Mouse (Mus musculus) liver, embryonic 16.5 days (tissue): Measurements from ENCODE around the gene Ddx42. TPM values are rescaled to one million over a fixed set of nuclear protein-coding genes. Genes with fewer than 3 reads are reported as not detected.
"Not testable (repeated sequence)": the region's sequence is repeated elsewhere in the genome, so short reads cannot be mapped to it uniquely, and the experiment has no call there.

Source experiments
- ATAC-seq: fragments of 200-750 bp; cut with Nextera tagmentation; 2 replicates; pipeline ENCODE4 v1.8.0; 2017; ENCODE audit warnings: low read depth, mild to moderate bottlenecking, moderate number of reproducible peaks, moderate library complexity
- H3K27ac ChIP-seq: fragments of 300-500 bp; sonication (generic); 2 replicates; pipeline ENCODE4 v1.5.1; 2014; ENCODE audit warnings: mild to moderate bottlenecking, low read length
- H3K27me3 ChIP-seq: fragments of 300-500 bp; sonication (generic); 2 replicates; pipeline ENCODE4 v1.6.1; 2014; ENCODE audit warnings: low read depth, low read length, mixed read lengths; ENCODE audit not compliant: control insufficient read depth, insufficient read depth
- H3K36me3 ChIP-seq: fragments of 300-500 bp; sonication (generic); 2 replicates; pipeline ENCODE4 v1.6.1; 2014; ENCODE audit warnings: mild to moderate bottlenecking; ENCODE audit not compliant: control insufficient read depth, insufficient read depth
- H3K4me1 ChIP-seq: fragments of 300-500 bp; sonication (generic); 2 replicates; pipeline ENCODE4 v1.6.1; 2014; ENCODE audit warnings: low read depth, low read length, mixed read lengths; ENCODE audit not compliant: control insufficient read depth
- H3K4me2 ChIP-seq: fragments of 300-500 bp; sonication (generic); 2 replicates; pipeline ENCODE4 v1.6.1; 2014; ENCODE audit warnings: low read depth, low read length, mixed read lengths
- H3K4me3 ChIP-seq: fragments of 300-500 bp; sonication (generic); 2 replicates; pipeline ENCODE4 v1.5.1; 2014; ENCODE audit warnings: low read depth, mild to moderate bottlenecking, low read length
- H3K9ac ChIP-seq: fragments of 300-500 bp; sonication (generic); 2 replicates; pipeline ENCODE4 v1.6.1; 2014; ENCODE audit warnings: low read depth, low read length
- H3K9me3 ChIP-seq: fragments of 300-500 bp; sonication (generic); replicated peaks from 2 replicates; pipeline ENCODE4 v1.6.1; 2016; ENCODE audit warnings: low read length; ENCODE audit not compliant: control insufficient read depth
- WGBS: fragments of 180-500 bp; shearing (Covaris S2); extraction: QIAGEN DNeasy Blood & Tissue Kit; methylation state at CpG from one replicate; pipeline ENCODE4 v1.1.7; 2014; ENCODE audit not compliant: insufficient replicate concordance; 5-methylcytosine and 5-hydroxymethylcytosine counted together
- polyA plus RNA-seq: library from polyadenylated mRNA; unstranded; fragments of >200 nt; fragmentation: Nextera tagmentation; extraction: Ambion mirVana; gene quantifications from 2 replicates; pipeline ENCODE4 v1.2.1, GENCODE M21; 2015

The Ddx42 gene
- polyA plus RNA-seq, 1 experiment from 2014 or later = 24.7 TPM

DNA sequence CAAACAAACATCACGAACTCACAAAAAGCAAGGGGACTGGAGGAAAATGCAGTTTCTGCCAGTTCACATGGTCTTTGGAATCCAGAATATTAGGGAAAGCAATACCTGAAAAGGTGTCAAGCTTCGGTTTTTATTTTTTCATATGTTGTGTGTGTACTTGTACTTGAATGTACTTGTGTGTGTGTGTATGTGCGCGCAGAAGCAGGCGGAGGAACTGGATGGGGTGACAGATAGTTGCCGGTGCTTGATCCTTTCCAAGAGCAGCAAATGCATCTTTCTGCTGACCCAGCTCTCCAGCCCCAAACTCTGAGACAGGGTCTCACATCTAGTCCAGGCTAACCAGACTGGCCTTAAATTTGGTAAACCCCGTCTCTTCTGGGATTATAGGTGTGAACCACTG is 21.8 kb upstream of the Ddx42 start:
- Histone ChIP-seq H3K9me3 (no peaks in the 10 kb centered on the region), H3K27me3 (no peaks in the 10 kb centered on the region), H3K4me1 (peaks cover 31% of the 10 kb centered on the region), H3K4me3 (no peak overlapping the region), H3K4me2 (no peak overlapping the region), H3K9ac (no peak overlapping the region), H3K27ac (no peak overlapping the region), H3K36me3 (peaks cover 10% of the 10 kb centered on the region)
- 85% methylated on average over 7 of the region's 7 CpGs for WGBS
- no peak for ATAC-seq

DNA sequence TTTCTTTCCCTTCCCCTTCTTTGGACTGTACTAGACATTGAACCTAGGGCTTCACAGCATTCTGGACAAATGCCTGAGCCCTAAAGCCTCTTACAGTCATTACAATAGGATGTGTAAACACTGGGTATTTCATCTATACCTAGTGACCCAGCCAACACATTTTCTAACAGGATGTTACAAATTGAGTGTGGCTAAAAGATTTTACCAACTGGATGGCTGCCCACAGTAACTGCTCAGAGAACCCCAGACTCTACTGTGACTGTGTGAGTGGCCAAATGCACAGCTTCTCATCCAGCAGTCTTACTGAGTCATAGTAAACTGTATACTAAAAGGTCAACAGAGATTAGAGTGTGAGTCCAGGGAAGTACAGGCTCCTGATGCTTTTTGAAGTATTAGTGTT is 21.4 kb upstream of the Ddx42 start:
- Histone ChIP-seq H3K9ac (no peak overlapping the region), H3K4me2 (no peak overlapping the region), H3K36me3 (peaks cover 10% of the 10 kb centered on the region), H3K4me1 (peaks cover 31% of the 10 kb centered on the region), H3K9me3 (no peaks in the 10 kb centered on the region), H3K27me3 (no peaks in the 10 kb centered on the region), H3K27ac (no peak overlapping the region; the same call in 1 of the 2 replicates), H3K4me3 (no peak overlapping the region)
- no peak for ATAC-seq

DNA sequence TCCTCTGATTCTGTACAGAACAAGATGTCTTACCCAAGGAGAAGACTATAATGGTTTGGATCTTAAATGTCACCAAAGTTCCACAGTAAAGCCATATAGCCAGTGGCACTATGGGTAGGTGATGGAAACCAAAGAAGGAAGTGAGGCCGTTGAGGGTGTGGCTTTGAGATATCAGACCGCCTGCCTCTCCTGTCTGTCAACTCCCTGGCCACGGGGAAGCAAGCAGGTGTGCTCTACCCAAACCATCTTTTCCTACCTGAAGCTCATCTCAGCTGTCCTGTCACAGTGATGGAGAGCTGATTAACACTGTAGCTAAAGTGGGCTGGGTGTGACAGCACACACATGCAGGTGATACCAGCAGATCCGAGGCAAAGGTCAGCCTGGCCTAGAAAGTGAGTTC is 18.4 kb upstream of the Ddx42 start:
- no peak overlapping the region for H3K4me2 ChIP-seq
- peaks cover 30% of the 10 kb centered on the region for H3K4me1 ChIP-seq
- no peaks in the 10 kb centered on the region for H3K27me3 ChIP-seq
- no peak for ATAC-seq
- no peak overlapping the region for H3K9ac ChIP-seq
- no peak overlapping the region for H3K4me3 ChIP-seq
- H3K9me3 ChIP-seq = no peaks in the 10 kb centered on the region
- 41% methylated on average over 4 of the region's 4 CpGs for WGBS
- no peak overlapping the region for H3K27ac ChIP-seq
- H3K36me3 ChIP-seq = peaks cover 16% of the 10 kb centered on the region

DNA sequence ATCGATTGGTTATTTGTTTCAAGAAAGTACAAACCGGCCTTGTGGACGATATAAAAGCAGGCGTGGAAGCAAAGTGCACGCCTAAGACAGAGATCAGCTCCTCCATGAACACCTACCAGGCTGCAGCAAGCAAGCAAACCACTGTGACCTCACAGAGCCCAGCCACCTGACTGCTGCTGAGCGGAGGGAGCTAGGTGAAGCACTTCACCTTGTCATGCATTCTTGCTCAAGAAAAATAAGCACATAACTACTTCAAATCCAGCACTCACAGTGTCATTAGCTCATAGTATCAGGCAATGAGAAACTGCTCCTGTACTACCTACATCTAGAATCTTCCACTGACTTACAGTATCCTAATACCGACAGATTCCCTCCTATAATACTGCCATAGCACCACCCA is 16.7 kb upstream of the Ddx42 start:
- not testable (repeated sequence) for H3K27ac ChIP-seq, H3K27me3 ChIP-seq, H3K4me2 ChIP-seq, H3K4me3 ChIP-seq, ATAC-seq, H3K9me3 ChIP-seq, H3K9ac ChIP-seq
- WGBS = 83% methylated on average over 7 of the region's 7 CpGs
- peaks cover 19% of the 10 kb centered on the region for H3K4me1 ChIP-seq
- H3K36me3 ChIP-seq = peaks cover 25% of the 10 kb centered on the region

DNA sequence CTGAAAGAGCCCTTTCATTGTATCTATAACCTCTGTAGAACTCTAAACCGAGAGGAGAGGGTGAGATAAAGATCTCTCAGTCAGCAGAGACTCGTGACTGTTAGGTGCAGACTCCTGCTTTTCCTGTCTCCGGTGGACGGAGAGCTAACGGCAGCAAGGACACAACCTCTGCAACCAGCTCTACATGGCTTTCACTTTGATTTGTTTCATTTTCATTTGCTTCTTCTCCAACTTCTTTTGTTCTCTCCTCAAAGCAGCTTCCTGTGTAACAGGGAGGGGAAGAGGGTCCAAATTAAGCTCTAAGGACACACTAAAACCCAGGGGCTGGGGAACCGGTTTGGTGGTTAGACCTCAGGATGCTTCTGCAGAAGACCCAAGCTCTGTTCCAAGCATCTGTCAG is 16.0 kb upstream of the Ddx42 start:
- no peak overlapping the region for H3K4me2 ChIP-seq
- WGBS = 37% methylated on average over 6 of the region's 6 CpGs
- no peaks in the 10 kb centered on the region for H3K27me3 ChIP-seq
- H3K27ac ChIP-seq = no peak overlapping the region
- H3K4me1 ChIP-seq = peaks cover 18% of the 10 kb centered on the region
- ATAC-seq = no peak
- no peaks in the 10 kb centered on the region for H3K9me3 ChIP-seq
- H3K36me3 ChIP-seq = peaks cover 25% of the 10 kb centered on the region
- no peak overlapping the region for H3K4me3 ChIP-seq
- no peak overlapping the region for H3K9ac ChIP-seq

DNA sequence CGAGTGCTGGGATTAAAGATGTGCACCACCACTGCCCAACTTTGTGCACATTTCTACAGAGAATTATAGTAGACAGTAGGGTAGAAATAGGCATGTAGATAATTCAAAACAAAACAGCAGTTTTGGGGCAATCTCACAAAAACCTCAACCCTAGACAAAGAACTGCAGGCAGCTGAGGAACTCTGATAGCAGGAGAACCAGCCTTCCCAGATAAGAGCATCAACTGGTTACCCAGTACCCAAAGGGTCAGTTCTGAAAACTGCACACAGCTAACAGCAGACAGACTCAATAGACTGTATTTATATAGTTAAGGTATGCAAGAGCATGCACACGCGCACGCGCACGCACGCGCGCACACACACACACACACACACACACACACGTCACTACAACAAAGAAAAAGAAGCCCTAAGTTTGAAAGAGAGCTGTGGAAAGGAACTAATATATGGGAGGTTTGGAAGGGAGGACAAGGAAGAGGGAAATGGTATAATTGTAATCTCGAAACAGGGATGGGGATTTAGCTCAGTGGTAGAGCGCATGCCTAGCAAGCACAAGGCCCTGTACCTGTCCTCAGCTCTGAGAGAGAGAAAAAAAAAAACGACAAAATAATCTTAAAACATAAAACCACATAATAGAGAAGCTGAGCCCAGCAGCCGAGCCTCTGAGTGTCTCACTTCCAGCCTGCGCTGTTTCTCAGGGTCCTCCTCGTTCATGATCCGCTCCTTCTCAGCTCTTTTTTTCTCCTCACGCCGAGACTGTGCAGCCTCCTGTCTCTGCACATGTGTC is 15.2 kb upstream of the Ddx42 start:
- Histone ChIP-seq H3K27ac (0 out of 2 replicates have a peak overlapping the region, but pooled peaks have one; percentile 26), H3K36me3 (peaks cover 26% of the 10 kb centered on the region), H3K9ac (no peak overlapping the region), H3K4me1 (peaks cover 18% of the 10 kb centered on the region), H3K9me3 (no peaks in the 10 kb centered on the region), H3K4me2 (no peak overlapping the region), H3K27me3 (no peaks in the 10 kb centered on the region), H3K4me3 (no peak overlapping the region)
- peak; percentile 45; the same call in 1 of the 2 replicates for ATAC-seq
- WGBS = 59% methylated on average over 19 of the region's 19 CpGs

DNA sequence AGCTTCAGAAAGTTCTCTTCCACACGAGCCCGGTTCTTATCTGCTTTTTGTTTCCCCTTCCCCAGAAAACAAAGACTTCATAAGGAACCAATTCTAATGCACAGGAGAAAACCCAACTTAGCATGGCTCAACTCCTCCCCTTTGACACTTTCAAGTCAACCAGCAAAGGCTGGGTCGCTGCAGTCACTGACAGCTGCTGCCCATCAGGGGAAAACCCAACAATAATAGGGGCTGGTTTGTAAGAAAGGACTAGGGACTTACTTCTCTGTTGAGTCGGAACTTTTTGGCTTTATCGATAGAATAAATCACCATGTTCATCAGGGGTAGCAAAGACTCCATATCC is 14.6 kb upstream of the Ddx42 start, which contains the start of gene Strada:
TSS of gene Strada (minus strand) at position 46 of the 343 bp plus-strand sequence.
- 42% methylated on average over 5 of the region's 5 CpGs for WGBS
- H3K9me3 ChIP-seq = no peaks in the 10 kb centered on the region
- H3K4me3 ChIP-seq = no peak within 1 kb of the TSS
- peaks cover 18% of the 10 kb centered on the region for H3K4me1 ChIP-seq
- H3K4me2 ChIP-seq = no peak within 1 kb of the TSS
- H3K9ac ChIP-seq = no peak within 1 kb of the TSS
- peaks cover 31% of the 10 kb centered on the region for H3K36me3 ChIP-seq
- no peaks in the 10 kb centered on the region for H3K27me3 ChIP-seq
- H3K27ac ChIP-seq = 0 out of 2 replicates have a peak within 1 kb of the TSS, but pooled peaks have one; percentile 26
- no peak for ATAC-seq

DNA sequence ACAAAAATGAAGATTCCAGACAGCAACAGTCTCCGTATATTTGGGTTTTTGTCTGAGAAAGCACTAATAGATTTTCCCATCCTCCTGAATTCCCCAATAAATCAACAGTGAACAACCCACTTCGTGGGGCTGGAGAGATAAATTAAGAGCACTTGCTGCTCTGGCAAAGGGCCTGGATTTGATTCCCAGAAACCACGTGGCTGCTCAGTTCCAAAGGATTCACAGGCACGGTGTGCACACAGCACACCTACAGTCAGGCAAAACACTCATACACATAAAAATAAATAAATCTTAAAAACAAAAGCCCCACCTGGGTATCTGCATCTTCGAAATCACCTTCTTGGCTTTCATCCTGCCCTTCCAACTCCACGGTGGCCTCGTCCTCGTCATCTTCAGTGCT is 4.0 kb upstream of the Ddx42 start:
- no peak overlapping the region for H3K27ac ChIP-seq
- H3K9ac ChIP-seq = no peak overlapping the region
- no peak for ATAC-seq
- no peaks in the 10 kb centered on the region for H3K9me3 ChIP-seq
- no peak overlapping the region for H3K4me3 ChIP-seq
- H3K36me3 ChIP-seq = peaks cover 38% of the 10 kb centered on the region
- peaks cover 12% of the 10 kb centered on the region for H3K4me1 ChIP-seq
- WGBS = 83% methylated on average over 8 of the region's 8 CpGs
- no peaks in the 10 kb centered on the region for H3K27me3 ChIP-seq
- H3K4me2 ChIP-seq = no peak overlapping the region

DNA sequence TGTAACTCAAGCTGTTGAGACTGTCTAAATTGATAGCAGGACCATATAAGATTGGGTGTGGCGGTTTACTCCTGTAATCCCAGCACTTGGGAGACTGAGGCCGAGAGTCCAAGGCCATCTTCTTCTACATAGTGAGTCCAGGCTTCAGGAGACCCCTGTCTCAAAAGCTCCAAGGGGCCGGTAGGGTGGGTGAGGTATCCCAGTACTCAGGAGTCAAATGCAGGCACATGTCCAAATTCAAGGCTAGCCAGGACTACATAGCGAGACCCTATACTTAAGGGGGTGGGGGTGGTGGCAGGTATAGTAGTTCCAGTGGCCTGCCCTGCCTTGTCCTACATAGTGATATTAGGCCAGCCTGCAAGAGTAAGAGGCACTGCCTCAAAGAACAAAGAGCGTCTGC is 1.9 kb upstream of the Ddx42 start:
- Histone ChIP-seq H3K27me3 (no peaks in the 10 kb centered on the region), H3K4me1 (peaks cover 21% of the 10 kb centered on the region), H3K4me2 (peak overlapping the region; percentile 93), H3K9ac (no peak overlapping the region; the same call in 1 of the 2 replicates), H3K27ac (no peak overlapping the region), H3K36me3 (peaks cover 22% of the 10 kb centered on the region), H3K9me3 (no peaks in the 10 kb centered on the region), H3K4me3 (peak overlapping the region; percentile 97)
- 74% methylated on average over 5 of the region's 5 CpGs for WGBS
- ATAC-seq = no peak
